Mouse (Mus musculus) left cerebral cortex, postnatal 14 days (tissue): ENCODE results near the gene Cryba4. TPM values are rescaled to one million over a fixed set of nuclear protein-coding genes. Genes with fewer than 3 reads are reported as not detected.

Source experiments
- DNase-seq, 2 experiments: peaks; one replicate each; pipeline ENCODE4 v3.0.0; 2021 to 2022; ENCODE audit warnings: low spot score in 2 of 2, mixed read lengths in 1 of 2
- intact Hi-C: fragments of 180-260 bp; cut with DNase I; formaldehyde crosslinking; loops from one replicate; pipeline ENCODE4 v1.15.1; 2025
- total RNA-seq, 2 experiments: library from RNA; stranded (reverse); gene quantifications; 2 replicates each; pipeline ENCODE4 v1.2.3; 2021

Gene Cryba4
- total RNA-seq, 2 experiments from 2014 or later = 1.2 to 1.5 TPM

DNA sequence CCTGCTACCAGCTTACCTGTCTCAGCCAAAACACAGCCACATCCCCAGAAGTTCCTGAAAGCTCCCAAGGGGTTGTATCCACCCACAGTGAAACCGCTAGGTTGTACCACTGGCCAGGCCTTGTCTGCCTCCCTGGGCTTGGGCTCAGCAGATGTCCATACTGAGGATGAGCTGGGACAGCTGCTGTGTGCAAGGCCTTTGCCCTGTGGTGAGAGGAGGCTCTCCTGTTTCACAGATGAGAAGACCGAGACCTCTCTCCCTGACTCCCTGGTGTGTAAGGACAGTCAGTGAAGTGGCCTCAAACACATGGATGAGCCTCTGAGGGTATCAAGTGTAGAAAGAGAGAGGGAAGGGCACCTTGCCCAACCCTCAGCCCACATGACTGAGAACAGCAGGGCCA is 35.3 kb upstream of the Cryba4 start:
- no peak for DNase-seq
- intact Hi-C loops = no loop called here

DNA sequence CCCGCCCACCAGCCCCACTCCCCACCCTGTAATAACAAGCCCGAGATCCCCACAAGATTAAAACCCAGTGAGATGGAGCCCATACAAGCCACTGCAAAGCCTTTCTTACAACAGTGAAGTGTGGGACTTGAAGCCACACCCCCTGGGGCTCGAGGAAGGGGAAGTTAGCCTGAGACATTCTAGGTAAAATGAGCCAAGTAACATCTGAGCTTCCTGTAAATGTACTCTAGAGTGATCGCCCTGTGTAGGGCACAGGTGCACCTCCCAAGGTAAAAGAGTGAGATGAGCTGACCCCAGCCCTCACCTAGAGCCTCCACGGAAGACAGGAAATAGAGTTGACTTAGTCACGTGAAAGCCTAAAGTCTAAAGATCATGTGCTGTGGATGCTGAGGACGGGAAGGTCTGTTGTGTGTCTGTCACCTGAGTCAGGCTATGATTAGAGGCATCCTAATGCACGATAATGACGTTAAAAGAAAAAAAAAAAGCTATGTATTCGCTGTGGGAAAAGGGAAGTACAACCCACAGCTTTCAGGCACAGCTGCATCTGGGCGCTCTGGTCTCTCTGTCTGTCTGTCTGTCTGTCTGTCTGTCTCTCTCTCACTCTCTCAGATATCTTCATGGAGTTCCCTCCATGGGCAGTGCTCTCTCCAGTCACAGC is 34.8 kb upstream of the Cryba4 start:
- DNase-seq = no peak
- intact Hi-C loops = no loop called here

DNA sequence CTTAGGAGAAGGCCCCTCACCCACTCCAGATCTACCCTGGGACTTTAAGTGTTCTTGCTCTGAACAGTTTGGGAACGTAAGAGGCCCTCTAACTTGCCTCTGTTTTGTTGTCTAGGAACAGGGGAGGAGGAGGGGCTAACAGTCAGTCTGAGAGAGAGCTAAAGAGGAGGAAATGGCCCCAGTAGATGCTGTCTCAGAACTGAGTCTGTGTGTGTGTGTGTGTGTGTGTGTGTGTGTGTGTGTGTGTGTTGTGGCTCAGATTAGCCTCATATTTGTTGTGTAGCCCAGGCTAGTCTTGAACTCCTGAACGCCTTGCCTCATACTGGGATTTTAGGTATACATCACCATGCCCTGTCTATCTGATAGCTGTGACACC is 34.3 kb upstream of the Cryba4 start:
- intact Hi-C loops = no loop called here
- no peak for DNase-seq

DNA sequence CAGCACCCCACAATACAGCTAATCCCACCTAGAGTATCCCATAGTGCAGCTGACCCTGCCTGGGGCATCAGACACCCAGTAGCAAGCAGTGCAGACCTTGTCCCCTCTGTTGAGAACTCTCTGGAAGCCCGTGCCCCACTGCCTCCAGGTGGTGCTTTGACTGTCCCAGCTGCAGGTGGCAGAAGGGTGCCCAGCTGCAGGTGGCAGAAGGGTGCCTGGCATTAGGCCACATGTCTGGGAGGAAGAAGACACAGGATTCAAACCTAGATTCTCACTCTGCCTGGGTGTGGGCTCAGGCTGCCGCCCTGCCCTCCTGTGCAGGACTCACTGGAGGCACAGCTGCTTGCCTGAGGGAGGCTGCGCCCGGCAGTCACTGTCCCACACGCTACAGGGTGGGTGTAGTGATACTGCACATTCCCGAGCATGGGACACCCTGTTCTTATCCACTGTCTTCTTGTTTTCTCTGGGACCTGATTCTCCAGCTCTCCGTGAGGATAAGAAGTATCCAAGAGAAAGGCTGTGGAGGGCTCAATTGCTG is 33.3 kb upstream of the Cryba4 start:
- intact Hi-C loops = no loop called here
- DNase-seq = no peak

DNA sequence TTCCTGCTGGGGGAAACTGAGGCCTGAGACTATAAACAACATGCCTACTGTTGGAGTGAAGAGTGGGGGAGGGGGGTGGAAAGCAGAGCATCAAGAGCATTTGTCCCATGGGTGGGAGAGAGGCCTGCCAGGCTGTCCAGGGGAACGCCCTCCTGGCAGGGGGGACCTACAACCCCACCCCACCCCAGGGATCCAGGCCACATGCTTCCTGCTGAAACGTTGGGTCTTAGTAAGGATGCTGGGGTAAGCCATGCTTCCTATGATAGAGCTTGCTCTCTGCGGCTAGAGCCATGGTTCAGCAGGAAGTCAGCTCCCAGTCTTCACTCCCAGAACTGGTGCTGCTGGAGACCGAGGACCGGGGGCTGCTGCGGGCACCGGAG is 31.9 kb upstream of the Cryba4 start:
- DNase-seq = no peak
- intact Hi-C loops = no loop called here

DNA sequence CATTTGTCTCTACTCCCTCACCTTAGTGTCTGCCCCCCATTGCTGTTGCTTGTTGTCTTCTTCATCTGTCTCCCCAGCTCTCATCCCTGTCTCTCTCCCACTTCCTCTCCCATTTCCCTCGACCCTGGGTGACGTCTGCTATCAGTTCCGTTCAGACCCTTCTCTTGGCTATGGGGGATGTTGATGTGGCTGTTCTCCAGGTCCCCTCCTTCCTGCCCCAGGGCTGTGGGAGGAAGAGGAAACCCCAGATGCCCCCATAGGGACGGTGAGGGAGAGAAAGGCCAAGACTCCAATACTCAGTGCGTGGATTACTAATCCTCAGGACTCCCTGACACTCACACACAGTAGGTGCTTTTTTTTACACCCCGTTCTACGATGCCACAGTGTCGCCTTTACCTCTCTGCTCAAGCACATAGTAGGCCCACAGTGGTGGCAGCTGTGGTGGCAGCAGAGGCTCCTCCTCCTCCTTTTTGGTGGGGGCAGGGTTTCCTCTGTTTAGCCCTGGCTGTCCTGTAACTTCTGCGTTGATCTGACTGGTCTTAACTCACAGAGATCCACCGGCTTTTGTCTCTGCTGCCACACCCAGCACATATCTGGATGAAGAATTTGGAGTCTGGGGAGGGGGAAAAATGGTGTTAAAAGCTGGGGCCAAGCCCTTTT is 31.4 kb upstream of the Cryba4 start:
- no peak for DNase-seq
- intact Hi-C loops = no loop called here

DNA sequence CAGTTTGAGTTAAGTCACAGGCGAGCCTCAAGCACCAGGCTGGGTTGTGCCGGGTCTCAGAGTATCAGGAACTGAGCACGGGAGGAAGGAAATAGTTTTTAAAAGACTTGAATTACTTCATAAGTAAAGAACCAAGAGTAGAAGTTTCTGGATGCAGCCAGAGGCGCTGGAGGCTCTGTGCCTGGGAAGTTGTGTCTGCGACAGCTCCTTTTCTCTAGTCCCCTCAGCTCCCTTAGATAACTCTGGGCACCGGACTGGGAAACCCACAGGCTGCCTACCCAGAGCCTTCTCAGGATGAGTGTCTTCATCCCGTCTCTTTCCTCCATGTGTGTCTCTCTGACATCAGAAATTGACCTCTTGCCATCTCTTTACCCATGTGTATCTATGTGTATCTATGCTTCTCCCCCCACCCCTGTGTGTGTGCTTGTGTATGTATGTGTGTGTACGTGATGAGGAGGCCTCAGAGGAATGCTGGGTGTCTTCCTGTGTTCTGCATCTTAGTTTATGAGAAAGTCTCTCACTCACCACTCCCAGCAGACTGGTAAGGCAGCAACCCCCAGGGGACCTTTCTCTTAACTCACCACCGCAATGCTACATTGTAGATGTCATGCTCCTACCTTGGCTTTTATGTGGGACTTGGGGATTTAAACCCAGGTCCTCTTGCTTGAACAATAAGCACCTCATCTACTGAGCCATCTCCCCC is 30.6 kb upstream of the Cryba4 start:
- no peak for DNase-seq
- intact Hi-C loops = no loop called here

DNA sequence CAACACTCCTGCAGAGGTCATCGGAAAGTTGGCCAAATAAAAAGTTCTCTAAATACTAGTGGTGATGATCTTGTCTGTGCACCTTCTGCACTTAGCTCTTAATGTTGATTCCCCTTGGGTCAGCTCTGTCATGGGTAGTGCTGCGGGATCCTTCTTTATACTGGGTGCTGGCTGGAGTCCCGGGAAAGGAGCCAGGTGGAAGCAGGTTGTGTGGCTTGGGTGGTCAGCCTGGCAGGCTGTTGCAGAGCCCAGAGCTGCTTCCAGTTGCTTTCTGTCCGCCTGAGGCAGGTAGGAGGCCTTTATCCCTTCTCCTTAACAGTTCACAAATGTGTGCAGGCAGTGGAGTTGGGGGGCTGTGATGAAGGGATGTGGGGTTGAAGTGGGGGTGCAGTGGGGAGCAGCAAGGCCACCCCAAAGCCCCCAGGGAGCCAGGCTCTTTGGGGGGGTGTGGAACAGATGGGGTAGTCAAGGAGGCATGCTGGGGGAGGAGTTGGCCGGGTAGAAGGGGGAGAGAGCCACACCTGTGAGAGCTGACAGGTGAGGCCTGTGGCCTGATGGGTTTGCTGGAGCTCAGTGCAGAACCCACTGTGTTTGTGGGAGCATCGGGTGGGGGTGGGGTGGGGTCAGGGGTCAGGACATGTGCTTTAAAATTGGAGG is 29.9 kb upstream of the Cryba4 start:
- intact Hi-C loops = no loop called here
- DNase-seq = no peak

DNA sequence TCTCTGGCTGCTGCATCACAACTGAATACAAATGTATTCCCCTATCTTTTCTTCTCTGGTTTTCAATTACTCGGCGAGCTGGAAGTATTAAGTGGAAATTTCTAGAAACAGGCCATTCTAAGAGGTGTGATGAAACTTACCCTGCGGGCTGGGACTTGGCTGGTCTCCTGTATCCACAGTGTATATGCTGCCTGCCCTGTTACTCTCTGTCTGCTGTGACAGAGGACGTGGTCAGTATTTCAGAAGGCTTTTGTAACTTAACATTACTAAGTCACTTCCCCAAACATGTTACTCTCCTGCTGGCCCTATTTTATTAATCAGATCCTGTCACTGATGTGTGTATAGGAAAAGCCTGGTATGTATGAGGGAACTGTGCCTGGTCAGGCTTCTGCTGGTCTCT is 29.4 kb upstream of the Cryba4 start:
- no peak for DNase-seq
- intact Hi-C loops = no loop called here

DNA sequence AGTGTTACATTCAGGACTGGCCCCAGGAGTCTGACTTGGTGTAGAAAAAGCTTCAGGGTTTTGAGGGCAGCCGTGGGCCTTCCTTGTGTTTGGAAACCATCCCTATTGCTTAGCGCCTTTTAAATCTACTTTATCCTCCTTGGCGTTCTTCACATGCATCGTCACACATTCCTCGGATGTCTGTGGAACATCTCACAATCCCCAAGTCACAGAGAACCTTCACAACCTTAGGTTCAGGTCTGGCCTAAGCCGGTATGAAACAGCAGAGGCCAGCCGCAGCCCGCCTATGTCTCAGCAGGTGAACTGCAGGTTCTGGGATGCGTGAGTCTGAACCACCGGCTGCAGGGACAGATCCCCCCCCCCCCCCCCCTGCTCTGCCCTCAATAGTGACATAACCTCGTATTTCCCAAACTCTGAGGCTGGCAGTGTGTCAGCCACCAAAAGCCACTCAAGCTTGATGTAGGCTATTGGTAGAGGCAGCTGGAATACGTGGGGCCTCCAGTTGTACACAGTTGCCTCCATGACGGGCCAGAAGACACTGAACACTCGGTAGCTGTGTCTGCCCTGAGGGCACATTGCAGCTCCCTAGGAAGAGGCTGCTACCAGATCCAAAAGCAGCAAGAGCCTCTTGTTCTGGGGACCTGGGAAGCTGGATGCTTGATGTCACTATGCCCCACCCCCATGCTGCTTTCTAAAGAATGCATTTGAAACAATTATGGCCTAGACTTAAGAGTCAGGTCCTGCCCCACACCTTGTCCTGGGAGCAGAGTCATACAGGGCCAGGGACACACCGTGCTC is 28.7 kb upstream of the Cryba4 start:
- intact Hi-C loops = no loop called here
- DNase-seq = no peak

DNA sequence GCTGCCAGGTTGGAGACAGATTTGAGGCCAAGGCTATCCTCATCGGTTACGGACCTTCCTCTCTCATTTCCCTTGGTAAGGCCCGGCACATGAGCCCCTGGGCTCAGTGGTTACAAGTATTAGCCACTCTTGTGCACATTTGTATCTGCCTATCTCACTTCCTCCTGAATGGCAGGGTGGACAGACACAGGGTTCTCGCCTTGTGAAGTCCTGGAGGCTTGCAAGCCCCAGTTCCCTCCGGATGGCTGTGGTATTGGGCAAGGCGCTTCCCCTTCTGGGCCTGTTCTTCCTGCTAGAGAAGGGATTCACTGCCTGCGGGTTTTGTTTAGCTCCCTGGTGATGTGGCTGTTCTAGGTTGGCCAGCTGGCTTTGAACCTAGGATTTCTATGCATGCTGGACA is 27.8 kb upstream of the Cryba4 start:
- intact Hi-C loops = no loop called here
- DNase-seq = no peak

DNA sequence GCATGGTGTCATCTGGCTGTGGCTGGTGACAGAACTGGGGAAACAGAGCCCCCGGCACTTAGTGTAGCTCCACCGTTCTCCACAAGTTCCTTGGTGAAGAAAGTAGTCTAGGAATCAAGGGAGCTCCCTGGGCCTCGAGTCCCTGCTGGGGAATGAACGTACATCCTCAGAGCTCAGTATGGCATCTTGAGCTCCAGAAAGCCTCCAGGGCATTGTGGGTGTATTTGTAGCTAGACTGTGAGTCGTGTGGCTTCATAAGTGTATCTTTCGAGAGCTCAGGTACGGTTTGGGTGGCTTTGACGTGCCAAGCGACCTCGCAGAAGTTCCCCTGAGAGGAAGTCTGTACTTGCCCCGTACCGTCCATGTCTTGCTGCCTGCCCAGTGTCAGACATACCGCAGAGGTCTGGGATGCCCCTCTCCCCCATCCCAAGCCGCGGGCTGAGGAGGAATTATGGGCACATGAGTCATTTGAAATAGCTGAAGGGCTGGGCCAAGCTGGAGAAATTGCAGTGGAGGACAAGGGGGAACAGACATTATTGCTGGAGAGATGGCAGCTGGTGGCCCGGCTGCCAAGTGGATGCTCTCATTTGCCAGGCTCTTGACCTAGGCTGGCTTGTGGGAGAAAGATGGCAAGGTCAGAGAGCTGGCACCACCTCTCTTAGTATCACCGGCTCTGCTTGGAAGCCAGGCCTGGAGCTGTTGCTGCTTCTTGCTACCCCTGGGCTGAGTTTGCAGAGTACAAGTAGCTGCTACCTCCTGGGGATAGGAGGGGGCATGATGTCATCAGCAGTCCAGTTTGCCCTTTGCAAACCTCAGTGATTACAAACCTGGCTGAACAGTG is 27.1 kb upstream of the Cryba4 start:
- DNase-seq = no peak
- intact Hi-C loops = loop anchor here (5.0 kb wide), 2 partner anchors 37 to 48 kb away; partner anchors contain the start of gene Tfip11

DNA sequence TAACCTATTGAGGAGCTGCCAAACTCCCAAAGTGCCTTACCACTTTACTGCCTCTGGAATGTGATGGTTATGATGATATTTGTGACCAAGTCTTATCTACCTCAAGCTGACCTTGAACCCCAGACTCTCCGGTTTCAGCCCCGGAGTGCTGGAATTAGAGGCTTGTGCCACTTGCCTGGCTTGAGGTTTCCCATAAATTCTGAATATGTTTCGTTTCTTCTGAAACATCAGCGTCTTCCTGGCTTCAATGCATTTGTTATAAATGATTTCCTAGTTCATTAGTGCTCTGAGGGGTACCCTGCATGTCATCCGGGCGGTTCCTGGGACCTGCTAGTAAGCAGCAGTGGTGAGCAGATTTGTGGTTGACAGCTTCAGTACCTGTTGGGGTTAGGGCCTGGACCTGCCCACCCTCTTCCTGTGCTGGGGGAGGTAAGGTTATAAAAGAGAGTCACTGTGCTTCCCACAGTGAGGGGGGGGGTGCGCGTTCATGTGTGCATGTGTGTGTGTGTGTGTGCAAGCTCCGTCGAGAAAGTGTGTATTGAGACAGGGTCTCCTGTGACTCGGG is 25.7 kb upstream of the Cryba4 start:
- DNase-seq = no peak
- intact Hi-C loops = loop anchor here (5.0 kb wide), 2 partner anchors 36 to 49 kb away; partner anchors contain the start of gene Tfip11

DNA sequence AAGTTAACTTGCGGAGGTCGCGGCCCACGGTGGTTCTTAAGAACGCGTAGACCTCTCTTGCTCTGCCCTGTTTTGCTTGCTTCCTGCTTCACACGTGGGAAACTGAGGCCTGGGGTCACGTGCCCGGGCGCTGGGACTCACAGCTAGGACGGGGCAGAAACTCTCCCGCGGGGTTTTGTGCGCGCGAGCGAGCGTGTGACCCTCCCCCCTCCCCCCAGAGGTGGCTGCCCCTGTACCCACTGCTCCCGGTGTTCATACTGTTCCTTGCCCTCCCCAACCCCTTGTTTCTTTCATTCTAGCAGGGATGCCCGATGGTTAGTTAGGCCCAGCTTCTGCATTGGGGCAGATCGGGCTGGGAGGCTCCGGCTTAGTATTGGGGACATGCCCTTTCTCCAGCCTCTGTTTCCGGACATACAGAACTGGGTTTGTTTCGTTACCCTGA is 24.6 kb upstream of the Cryba4 start:
- intact Hi-C loops = loop anchor here (5.0 kb wide), 2 partner anchors 35 to 50 kb away; partner anchors contain the start of gene Tfip11
- DNase-seq = no peak

DNA sequence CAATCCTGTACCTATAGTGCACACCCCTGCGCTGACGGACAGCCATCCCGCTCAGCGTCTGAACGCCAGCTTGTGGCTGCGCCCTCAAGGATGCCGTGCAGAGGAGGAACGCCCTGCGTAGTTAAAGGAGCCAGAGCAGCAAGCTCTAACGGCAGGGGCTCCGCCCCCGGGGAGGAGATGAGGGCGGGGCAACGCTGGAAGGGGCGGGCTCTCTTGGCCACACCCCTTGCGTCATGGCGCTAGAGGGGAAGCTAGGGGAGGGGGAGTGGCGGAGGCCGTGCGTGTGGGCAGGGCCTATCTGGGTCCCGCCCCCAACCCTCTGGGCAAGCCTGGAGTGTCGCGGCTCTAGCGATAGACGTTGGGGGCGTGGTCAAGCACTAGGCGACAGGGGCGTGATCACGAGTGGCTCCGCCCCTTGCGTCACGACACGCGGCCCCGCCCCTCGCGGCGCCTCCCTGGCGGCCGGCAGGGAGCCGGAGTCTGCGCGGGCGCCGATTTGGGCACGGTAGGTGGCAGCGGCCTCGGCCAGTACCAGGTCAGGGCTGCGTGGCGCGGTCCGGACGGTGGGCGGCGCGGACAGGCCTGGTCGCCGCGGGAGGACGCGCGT is 24.1 kb upstream of the Cryba4 start, which contains the start of gene Tpst2:
Gene Tpst2 (plus strand): TSS at position 425 of the 607 bp plus-strand sequence.
- intact Hi-C loops = loop anchor here (5.0 kb wide), 2 partner anchors 34 to 51 kb away; partner anchors contain the start of gene Tfip11

DNA sequence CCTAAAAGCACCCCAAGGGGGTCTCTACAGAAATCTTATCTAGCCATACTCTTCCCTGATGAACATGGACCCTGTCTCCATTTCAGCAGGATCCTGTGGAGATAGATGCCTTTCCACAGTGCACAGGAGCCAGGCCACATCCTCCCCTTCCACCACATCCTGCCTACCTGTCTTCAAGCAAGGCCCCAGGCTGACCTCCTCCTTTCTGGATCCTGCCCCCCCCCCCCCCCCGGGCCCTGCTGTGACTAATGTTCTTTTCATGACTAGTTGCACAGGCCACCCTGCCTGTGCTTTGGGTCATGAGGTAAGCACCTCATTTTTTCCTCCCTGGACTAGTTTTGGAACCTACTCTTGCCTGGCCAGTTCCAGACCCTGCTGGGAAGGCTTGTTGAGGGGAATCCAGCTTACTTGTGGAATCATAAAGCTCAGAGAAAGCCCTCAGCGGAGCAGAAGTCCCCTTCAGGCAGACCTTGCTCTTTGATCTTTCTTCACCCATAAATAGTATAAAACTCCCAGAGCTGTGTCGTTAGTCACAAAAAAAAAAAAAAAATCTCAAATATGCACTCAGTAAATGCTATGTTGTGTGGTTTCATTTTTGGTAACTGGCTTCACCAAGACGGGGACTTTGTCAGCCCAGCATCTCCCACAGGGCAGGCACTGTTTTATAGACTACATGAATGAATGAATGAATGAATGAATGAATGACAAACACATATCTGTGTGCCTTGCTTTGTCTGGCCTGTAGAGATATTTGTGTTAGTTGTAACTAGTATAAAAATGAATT is 22.9 kb upstream of the Cryba4 start:
- no peak for DNase-seq
- intact Hi-C loops = loop anchor here (5.0 kb wide), 2 partner anchors 33 to 52 kb away; partner anchors contain the start of gene Tfip11

More for the DNA sequence above, 24.1 kb upstream of the Cryba4 start, which contains the start of gene Tpst2:
- peak; percentile 100 for DNase-seq
